Mouse (Mus musculus) embryo, embryonic 10 days (tissue): ENCODE measurements at regions not wholly inside any gene's neighbourhood (a gene's known extent, or its start where the extent isn't known, plus 50 kb on each side); places are given as distances from the start of the nearest gene placed in this dataset.
"Not testable (repeated sequence)": the region's sequence is repeated elsewhere in the genome, so short reads cannot be mapped to it uniquely, and the experiment has no call there.

Experiments
- DNase-seq: peaks from one replicate; pipeline ENCODE4 v3.0.0-alpha.2; 2015; ENCODE audit warnings: low spot score

DNA sequence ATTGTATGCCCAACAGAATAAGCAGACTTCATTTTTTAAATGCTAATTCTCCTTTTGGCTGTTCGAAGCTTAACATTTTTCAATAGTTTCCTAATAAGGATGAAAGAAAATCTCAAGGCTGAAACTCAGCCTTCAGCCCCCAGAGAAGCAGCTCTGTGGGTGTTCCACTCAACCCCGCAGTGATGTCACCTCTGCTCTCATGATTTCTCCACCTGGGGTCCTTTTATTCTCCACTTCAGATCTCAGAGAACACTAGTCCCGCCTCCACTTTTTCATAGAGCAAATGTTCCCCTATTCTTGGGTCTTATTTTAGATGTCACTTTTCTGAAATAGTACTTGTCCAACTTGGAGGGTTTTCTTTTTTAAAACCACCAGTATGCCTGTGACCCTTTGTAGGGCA lies 567.3 kb downstream of the Cntn3 start:
- DNase-seq, result no peak

DNA sequence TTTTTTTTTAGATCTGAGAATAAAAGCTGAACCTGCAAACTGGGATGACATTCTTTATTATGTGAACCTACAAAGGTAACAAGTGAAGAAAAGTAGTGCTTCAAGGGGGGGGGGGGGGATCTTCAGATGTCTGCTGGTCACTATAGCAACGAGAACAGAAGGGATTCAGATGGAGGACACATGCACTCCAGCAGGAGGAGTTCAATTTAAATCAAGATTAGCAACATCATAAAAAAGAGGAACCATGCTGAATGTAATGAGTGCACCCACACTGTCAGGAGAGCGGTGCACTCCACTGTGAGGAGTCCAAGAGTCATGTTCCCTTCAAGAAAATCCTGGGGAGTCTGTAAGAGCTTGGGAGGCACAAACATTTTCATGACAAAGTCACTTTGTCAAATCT lies 574.7 kb downstream of the Cntn3 start:
- DNase-seq, result peak; percentile 9

DNA sequence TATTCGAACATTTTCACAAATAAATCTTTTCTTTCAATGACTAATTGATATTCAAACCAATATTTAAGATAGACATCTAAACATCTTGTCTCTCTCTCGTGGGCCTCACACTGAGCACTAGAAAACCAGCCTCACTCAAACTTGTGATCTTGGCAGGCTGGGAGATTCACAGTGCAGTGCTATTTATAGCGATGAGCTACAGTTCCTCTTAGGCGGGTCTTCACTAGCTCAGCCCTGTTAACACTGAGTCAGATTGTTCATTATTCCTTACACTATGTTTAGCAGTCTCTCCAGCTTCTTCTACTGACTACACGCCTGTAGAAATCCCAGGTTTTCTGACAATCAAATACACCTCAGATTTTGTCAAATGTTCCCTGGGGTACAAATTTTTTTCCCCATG lies 575.3 kb downstream of the Cntn3 start:
- peak; percentile 3 for DNase-seq

GRCm38 (mm10) chr6:101992815-101993214 lies 580.1 kb downstream of the Cntn3 start:
- no peak for DNase-seq

GRCm38 (mm10) chr6:101981656-101982055 lies 591.2 kb downstream of the Cntn3 start:
- DNase-seq, result no peak

DNA sequence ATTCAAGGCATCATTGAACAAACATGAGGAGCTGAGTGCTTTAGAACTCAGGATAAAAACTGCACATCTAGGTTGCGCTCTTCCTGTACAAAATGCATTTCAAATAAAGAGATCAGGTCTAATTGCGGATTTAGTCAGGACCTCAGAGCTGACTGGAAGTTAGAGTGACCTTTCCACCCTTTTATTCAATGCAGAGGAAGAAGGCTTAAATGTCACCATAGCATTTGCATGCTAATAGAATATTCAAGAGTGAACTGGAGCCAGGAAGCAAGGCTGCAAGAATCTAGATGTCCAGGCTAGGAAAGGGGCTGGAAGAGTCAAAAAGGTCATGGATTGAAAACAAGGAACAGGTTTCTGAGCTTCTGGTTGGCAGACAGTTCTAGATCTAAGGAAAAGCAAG lies 593.7 kb downstream of the Cntn3 start:
- DNase-seq, result peak; percentile 6

DNA sequence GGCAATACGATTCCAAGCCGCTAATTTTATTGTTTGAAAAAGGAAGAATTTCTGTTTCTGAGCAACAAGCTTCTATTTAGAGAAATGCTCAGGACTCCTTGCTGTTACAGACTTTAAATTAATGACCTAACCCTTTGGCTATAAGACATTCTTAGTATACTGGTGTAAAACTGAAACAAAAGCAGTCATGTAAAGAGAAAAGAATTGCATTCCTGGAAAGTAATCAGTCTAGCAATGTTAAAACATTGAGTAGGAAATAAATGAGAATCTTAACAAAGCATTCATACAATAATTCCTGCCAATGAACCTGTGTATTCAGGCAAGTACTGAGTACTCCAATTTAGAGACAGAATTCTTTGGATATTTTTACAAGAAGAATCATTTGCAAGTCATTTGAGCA lies 587.2 kb upstream of the Pdzrn3 start:
- no peak for DNase-seq

GRCm38 (mm10) chr6:101961476-101961875 lies 583.8 kb upstream of the Pdzrn3 start:
- not testable (repeated sequence) for DNase-seq

DNA sequence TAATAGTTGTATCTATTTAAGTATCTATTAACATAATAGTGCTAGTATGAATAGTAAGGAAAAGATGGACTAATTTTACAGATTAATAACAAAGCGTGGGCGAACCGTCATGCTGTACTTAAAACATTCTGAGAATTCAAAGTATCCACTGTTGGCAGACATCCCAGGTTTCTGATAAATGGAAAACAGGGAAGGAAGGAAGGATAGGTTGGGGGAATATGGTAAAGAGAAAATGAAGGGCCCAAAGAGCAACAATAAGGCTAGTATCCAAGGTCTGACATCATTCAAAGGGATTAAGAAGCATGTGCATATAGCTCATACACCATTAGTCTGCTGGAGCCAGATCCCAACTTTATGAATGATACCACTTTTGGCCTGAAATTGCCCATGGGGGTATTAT lies 572.0 kb upstream of the Pdzrn3 start:
- no peak for DNase-seq

- no peak for DNase-seq
Observed at GRCm38 (mm10) chr6:101948950-101949349, 571.3 kb upstream of the Pdzrn3 start.

DNA sequence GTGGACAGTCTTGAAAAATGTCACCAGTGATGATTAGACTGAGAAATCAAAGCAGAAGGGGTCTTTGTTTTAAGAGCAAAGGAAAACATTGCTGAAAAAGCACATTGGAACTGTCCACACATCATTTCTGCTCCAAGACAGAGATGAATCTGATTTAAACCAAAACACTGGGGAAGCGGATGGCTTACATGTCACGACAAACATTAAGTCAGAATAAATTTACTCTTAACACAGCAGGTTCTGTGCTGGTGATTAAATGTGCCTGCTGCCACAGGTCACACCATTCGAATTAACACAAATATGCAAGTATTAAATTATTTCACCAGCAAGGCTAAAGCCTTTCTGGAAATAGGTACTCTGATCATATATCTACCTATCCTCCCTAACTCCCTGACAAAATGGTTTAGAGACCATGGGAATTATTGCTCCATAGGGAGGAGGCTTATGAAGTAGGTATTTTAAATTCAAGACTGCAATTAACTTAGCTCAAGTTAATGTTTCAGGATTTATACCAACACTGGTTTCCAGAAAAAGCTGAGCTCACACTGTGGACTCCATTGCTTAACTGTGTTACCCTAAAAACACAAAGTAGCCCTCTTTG lies 562.7 kb upstream of the Pdzrn3 start:
- DNase-seq, result no peak

- no peak for DNase-seq
Observed at GRCm38 (mm10) chr6:101938393-101938985, 560.8 kb upstream of the Pdzrn3 start.

DNA sequence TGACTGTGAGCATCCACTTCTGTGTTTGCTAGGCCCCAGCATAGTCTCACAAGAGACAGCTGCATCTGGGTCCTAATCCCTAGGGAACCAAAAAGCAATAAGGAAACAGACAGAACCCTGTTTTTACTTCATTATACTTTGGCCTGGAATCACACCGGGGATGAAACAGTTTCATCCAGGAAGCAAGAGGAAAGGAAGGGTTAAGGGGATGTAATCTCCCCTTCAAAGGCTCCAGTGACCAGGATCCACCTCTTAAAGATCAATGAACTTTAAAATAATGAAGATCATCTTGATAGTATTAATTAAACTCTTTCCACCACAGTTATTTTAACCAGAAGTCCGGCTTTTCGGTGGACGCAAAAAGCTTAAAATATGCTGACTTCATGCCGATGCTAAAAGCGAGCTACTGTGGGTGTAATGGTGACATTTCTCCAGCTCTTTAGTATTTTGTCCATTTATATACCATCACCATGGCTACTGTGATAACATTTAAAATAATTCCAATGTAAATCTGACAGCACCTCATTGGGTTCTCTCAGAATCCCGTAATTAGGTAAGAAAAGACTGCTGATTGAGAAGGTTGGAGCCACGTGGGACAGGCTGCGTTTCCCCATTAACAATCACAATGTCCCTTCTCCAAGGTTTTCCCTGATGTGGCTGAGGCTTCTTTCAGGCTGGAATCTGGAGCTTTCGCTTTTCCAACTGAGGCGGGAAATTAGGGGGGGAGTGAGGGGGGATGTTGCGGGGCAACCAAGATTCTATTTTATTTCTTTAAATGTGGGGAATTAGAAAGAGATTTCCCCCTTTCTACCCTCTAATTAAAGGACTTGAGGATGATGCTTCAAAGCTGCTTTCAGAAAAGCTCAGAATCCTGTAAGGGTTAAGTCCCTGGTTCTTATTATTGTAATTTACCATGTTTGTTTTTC lies 560.0 kb upstream of the Pdzrn3 start:
- DNase-seq, result peak; percentile 6

GRCm38 (mm10) chr6:101931768-101932167 lies 554.1 kb upstream of the Pdzrn3 start:
- no peak for DNase-seq

DNA sequence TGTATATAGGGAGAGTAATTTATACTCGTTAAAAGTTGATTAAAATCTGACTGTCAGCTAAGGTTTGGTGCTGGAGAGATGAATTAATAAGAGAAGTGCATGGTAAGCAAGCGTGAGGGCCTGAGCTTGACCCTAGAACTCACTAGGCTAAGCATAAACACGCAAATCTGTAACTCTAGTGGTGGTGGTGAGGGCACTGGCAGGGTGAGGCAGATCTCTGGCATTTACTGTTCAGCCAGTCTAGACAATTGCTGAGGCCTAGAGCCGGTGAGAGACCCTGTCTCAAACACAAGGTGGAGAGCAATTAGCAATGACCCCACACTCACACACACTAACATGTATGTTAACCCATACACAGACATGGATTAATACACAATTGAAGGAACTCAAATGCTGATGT lies 544.0 kb upstream of the Pdzrn3 start:
- no peak for DNase-seq

GRCm38 (mm10) chr6:101921186-101921585 lies 543.5 kb upstream of the Pdzrn3 start:
- DNase-seq, result no peak

GRCm38 (mm10) chr6:101918914-101919313 lies 541.2 kb upstream of the Pdzrn3 start:
- no peak for DNase-seq

- DNase-seq, result no peak
Observed at GRCm38 (mm10) chr6:101905029-101905342, 527.3 kb upstream of the Pdzrn3 start.

DNA sequence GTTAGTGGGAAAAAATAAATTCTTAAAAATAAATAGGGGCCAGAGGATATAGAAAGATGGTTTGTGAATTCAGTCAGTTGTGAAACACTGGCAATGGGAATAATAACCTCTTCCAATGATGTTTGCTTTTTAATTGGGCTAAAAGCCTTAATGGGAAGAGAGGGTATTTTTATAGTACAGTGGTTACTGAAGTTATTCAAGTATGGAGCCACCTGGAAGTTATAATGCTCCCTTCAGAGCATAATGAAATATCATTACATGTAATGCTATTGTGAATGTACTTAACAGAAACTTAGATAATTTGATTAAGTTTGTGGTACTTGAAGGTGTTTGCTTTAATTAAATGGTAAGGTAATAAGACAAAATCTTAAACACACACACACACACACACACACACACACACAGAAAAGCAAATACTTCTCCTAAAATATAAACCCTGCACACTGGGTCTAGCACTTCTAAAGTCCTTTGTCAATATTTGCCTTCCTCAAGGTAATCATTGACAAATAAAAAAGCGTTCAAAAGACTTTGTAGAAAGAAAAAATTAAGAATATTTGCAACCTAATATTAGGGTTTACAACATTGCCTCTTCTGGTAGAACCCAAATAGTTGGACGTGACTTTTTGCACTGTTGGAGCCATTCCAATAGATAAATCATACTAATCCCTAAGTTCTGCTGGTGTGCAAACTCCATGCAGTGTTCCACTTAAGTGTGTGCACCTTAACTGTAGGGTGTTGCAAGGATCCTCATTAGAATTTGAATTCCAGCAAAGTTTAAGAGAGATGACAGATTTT lies 526.7 kb upstream of the Pdzrn3 start:
- no peak for DNase-seq

DNA sequence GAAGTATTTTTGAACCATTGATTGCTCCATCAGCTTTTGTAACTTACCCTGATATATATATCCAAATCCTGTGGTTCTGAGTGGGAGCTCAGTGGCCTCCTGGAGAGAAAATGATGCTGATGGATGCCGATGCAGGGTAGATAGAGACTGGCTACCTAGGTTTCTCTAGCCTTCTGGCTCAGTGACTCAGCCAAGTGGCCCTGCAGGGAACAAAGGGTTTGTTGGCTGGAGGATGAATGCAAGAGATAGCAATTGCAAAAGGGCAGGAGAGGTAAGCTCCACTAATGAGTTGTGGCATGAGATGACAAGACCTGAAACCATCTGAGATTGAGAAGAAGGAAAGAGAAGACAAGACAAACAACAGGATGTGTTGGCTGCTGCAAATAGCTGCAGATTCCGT lies 524.6 kb upstream of the Pdzrn3 start:
- DNase-seq, result no peak

DNA sequence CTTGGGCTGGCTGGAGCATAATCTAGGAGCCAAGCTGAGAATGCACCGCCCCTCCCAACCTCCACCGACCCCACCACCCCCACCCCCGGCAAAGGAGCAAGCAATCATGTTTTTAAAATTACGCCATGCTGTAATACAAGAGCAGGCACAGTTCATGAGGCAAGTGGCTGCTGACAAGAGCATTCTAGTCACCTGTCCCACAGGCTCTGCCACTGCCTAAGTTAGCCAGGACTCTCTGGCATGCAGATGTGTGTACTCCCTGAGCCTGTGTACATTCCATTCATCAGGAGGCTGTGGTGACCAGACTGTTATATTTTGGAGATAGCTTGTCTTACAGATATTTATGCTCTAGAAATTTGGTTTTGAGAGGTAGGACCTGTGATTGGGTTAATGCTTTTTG lies 520.8 kb upstream of the Pdzrn3 start:
- DNase-seq, result no peak

- DNase-seq, result no peak
Observed at GRCm38 (mm10) chr6:101890655-101891054, 513.0 kb upstream of the Pdzrn3 start.

- DNase-seq, result peak; percentile 45
Observed at GRCm38 (mm10) chr6:101882938-101883337, 505.2 kb upstream of the Pdzrn3 start.
